Mouse (Mus musculus) C2C12 (cell line): Measurements from ENCODE around the gene Tmed1. TPM values are rescaled to one million over a fixed set of nuclear protein-coding genes. Genes with fewer than 3 reads are reported as not detected.

Source experiments
- H3K27me3 ChIP-seq: one replicate; pipeline ENCODE4 v1.6.1; 2011; ENCODE audit not compliant: control insufficient read depth, insufficient read depth, insufficient read length
- H3K36me3 ChIP-seq: one replicate; pipeline ENCODE4 v1.6.1; 2011; ENCODE audit not compliant: control insufficient read depth, insufficient read depth
- H3K4me3 ChIP-seq: one replicate; pipeline ENCODE4 v1.5.1; 2011; ENCODE audit warnings: mild to moderate bottlenecking, control low read depth; ENCODE audit not compliant: poor library complexity, insufficient read depth, severe bottlenecking
- H3K79me2 ChIP-seq: one replicate; pipeline ENCODE4 v1.6.1; 2011; ENCODE audit not compliant: control insufficient read depth, insufficient read depth
- H3K79me3 ChIP-seq: one replicate; pipeline ENCODE4 v1.6.1; 2011; ENCODE audit warnings: low read depth, control low read depth
- H3ac ChIP-seq: one replicate; pipeline ENCODE3; 2011; ENCODE audit warnings: low read depth; ENCODE audit not compliant: control insufficient read depth, insufficient read length
- CTCF ChIP-seq: IDR thresholded peaks from one replicate; pipeline ENCODE4 v1.5.1; 2011; ENCODE audit not compliant: control insufficient read depth, insufficient read depth, insufficient read length
- FOSL1 ChIP-seq: IDR thresholded peaks from one replicate; pipeline ENCODE4 v1.8.0; 2011; ENCODE audit warnings: mild to moderate bottlenecking, low read length; ENCODE audit not compliant: poor library complexity, insufficient read depth, severe bottlenecking
- MAX ChIP-seq: IDR thresholded peaks from one replicate; pipeline ENCODE4 v1.6.1; 2011; ENCODE audit warnings: mild to moderate bottlenecking, control low read depth
- MYOD1 ChIP-seq: IDR thresholded peaks from one replicate; pipeline ENCODE4 v1.6.1; 2011; ENCODE audit warnings: low read depth; ENCODE audit not compliant: control insufficient read depth, insufficient read length
- USF1 ChIP-seq: IDR thresholded peaks from one replicate; pipeline ENCODE4 v1.6.1; 2011; ENCODE audit warnings: low read depth, mild to moderate bottlenecking, control low read depth, moderate library complexity
- microRNA-seq: library from miRNA; unstranded; fragments of <30 nt; microRNA quantifications from one replicate; pipeline ENCODE4, GENCODE M21; 2019; ENCODE audit warnings: borderline microRNAs expressed
- polyA plus RNA-seq: library from polyadenylated mRNA; unstranded; fragments of >200 nt; fragmentation: generic; extraction: Trizol; gene quantifications from one replicate; pipeline ENCODE4 v1.2.1, GENCODE M21; 2012; ENCODE audit warnings: missing spikeins

The Tmed1 gene
- polyA plus RNA-seq, 1 experiment = 100 TPM

- Histone ChIP-seq H3K27me3 (no peaks in the 10 kb centered on the region), H3ac (no peak overlapping the region), H3K79me3 (peaks cover 8% of the 10 kb centered on the region), H3K36me3 (peaks cover 7% of the 10 kb centered on the region), H3K4me3 (no peak overlapping the region), H3K79me2 (peaks cover 72% of the 10 kb centered on the region)
- TF ChIP-seq MAX = no peak
- no peak for TF ChIP-seq CTCF
- no peak for TF ChIP-seq MYOD1
- no peak for TF ChIP-seq FOSL1
- no peak for TF ChIP-seq USF1
These were observed 51.2 kb downstream of the Tmed1 start for GRCm38 (mm10) chr9:21458821-21459220.

Small RNA genes within 50 kb of the gene (microRNA-seq; reads per million reads assigned to microRNA genes)
- gene Mir199a-1 = 3.0 reads per million, percentile 46 among the genes with 10 or more reads in this experiment

Other genes with a start within 250 kb of the Tmed1 start
- 33.7 TPM for gene Atg4d, start 245.0 kb downstream of the Tmed1 start, polyA plus RNA-seq
- gene Kri1, start 222.3 kb downstream of the Tmed1 start, polyA plus RNA-seq = 29.3 TPM
- 49.4 TPM for gene Cdkn2d, start 218.8 kb downstream of the Tmed1 start, polyA plus RNA-seq
- not detected for gene Ap1m2, start 197.9 kb downstream of the Tmed1 start, polyA plus RNA-seq
- gene Slc44a2, start 189.6 kb downstream of the Tmed1 start, polyA plus RNA-seq = 221 TPM
- 66.6 TPM for gene Ilf3, start 142.4 kb downstream of the Tmed1 start, polyA plus RNA-seq
- gene Qtrt1, start 98.4 kb downstream of the Tmed1 start, polyA plus RNA-seq = 61.7 TPM
- 64.4 TPM for gene Dnm2, start 85.3 kb downstream of the Tmed1 start, polyA plus RNA-seq
- gene AB124611, start 15.9 kb upstream of the Tmed1 start, polyA plus RNA-seq = 0.19 TPM
- gene Carm1, start 36.6 kb upstream of the Tmed1 start, polyA plus RNA-seq = 69.9 TPM
- 20.8 TPM for gene Timm29, start 82.5 kb upstream of the Tmed1 start, polyA plus RNA-seq
- 12.5 TPM for gene Yipf2, start 82.6 kb upstream of the Tmed1 start, polyA plus RNA-seq
- 72.2 TPM for gene Smarca4, start 105.9 kb upstream of the Tmed1 start, polyA plus RNA-seq
- gene Ldlr, start 213.2 kb upstream of the Tmed1 start, polyA plus RNA-seq = 58.3 TPM